Mouse (Mus musculus): Measurements from ENCODE around the gene Rab19. TPM values are rescaled to one million over a fixed set of nuclear protein-coding genes. Genes with fewer than 3 reads are reported as not detected.
"Not testable (repeated sequence)": the region's sequence is repeated elsewhere in the genome, so short reads cannot be mapped to it uniquely, and the experiment has no call there.

The Rab19 gene
- total RNA-seq, 4 experiments from 2014 or later: 0.15 to 0.86 (median 0.67) TPM

DNA sequence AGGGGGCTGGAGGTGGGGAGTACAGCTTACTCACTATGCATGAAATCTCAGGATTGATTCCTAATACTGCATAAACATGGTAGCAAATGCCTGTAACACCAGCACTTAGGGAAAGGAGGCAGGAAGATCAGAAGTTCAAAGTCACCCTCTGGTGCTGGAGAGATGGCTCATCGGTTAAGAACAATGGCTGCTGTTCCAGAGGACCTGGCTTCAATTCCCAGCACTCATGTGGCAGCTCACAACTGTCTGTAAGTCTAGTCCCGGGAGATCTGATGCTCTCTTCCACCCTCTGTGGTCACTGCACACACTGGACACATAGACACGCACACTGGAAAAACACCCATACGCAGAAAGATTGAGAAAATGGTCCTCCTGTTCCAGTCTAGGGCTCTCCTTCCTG lies 52.2 kb downstream of the Rab19 start:
- no peak for DNase-seq

DNA sequence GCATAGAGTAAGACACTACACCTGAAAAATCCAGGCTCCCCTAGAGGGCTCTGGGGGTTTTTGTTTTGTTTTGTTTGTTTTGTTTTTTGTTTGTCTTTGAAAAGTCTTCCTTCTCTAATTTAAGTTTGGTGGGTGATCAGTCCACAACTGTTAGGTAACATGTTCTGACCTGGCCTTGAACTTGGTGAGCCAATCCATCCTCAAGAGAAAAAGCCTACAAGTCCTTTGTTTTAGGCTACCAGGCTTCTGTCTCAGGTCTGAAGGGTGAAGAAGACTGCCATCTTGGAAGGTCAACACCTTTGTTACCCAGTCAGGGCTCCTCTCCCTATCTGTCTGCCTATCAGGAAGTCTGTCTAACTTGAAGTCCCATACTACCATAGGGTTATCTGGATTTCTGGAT lies 52.7 kb downstream of the Rab19 start:
- DNase-seq: no peak

DNA sequence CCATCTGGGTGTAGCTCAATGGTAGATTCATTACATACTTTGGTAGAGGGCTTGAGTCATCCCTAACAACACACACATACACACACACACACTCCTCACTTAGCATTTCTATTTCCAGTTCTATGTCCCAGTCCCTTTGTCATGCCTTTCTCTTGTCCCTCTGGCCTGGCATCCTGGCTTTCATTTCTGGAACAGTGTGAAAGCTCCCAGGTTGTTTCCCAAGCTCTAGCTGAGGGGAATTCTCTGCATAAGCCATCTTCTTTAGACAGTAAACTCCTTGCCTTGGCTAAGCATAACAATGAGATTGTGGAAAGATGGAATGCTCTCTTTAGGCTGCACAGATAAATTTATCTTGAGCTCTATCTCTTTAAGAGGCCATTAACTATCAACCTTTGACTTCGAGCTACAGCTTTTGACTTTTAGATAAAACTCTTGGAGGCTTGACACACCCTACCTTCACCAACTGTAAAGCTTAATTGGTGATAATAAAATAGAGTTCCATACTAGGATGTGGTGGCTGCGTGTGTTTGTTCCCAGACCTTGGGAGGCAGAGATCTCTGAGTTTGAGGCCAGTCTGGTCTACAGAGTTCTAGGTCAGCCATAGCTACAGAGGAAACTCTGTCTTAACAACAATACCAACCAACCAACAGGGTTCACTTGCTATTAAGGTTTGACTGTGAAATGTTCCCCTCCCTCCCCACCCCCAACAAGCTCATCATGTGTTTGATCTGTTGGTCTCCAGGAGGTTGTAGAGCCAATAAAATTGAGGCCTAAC lies 53.3 kb downstream of the Rab19 start:
- no peak for DNase-seq

GRCm38 (mm10) chr6:39434886-39435492 lies 54.0 kb downstream of the Rab19 start:
- DNase-seq: no peak

- no peak for DNase-seq
Measured at GRCm38 (mm10) chr6:39435875-39436274, 54.9 kb downstream of the Rab19 start.

GRCm38 (mm10) chr6:39437519-39437918 lies 56.5 kb downstream of the Rab19 start:
- not testable (repeated sequence) for DNase-seq

Other genes with a start within 250 kb of the Rab19 start
- 10 to 100 TPM; 13.5 to 18.7 (median 16.4) TPM for gene Kdm7a, start 174.4 kb upstream of the Rab19 start, total RNA-seq (2022)
- 10 to 100 TPM; 32.3 to 57.1 (median 44.0) TPM for gene Slc37a3, start 3.5 kb upstream of the Rab19 start, total RNA-seq (2022)
- gene Mkrn1, start 39.3 kb downstream of the Rab19 start, total RNA-seq (2022): 10 to 100 TPM; 69.0 to 90.4 (median 76.6) TPM
- 10 to 100 TPM in 2 of 4 experiments, 1 to 10 TPM in 2; 7.3 to 14.8 (median 10.4) TPM for gene Dennd2a, start 176.7 kb downstream of the Rab19 start, total RNA-seq (2022)
- gene Adck2, start 192.7 kb downstream of the Rab19 start, total RNA-seq (2022): 10 to 100 TPM; 22.2 to 38.8 (median 34.5) TPM
- 1 to 10 TPM in 1 of 4 experiments, under 1 TPM in 2, not detected in 1; 0.62 to 1.3 (median 0.75) TPM for gene Gm42420, start 204.6 kb downstream of the Rab19 start, total RNA-seq (2022)
- 100 to 1,000 TPM; 161 to 197 (median 187) TPM for gene Ndufb2, start 211.4 kb downstream of the Rab19 start, total RNA-seq (2022)